Mouse (Mus musculus) CH12.LX (cell line): ENCODE data around the gene Psmd13. TPM values are rescaled to one million over a fixed set of nuclear protein-coding genes. Genes with fewer than 3 reads are reported as not detected.

Experiments used
- DNase-seq: peaks from one replicate; pipeline ENCODE4 v3.0.0-alpha.2; 2013; ENCODE audit errors: extremely low read depth
- H3K27ac ChIP-seq: 2 replicates; pipeline ENCODE4 v1.5.1; 2012; ENCODE audit warnings: low read depth, mild to moderate bottlenecking, control low read depth, moderate library complexity; ENCODE audit not compliant: insufficient read depth
- H3K27me3 ChIP-seq: replicated peaks from 2 replicates; pipeline ENCODE3; 2012; ENCODE audit warnings: inconsistent platforms
- H3K36me3 ChIP-seq, 2 experiments: replicated peaks in 1 of 2; 2 replicates each; pipeline versions ENCODE3 to v1.6.1; 2012; ENCODE audit warnings: inconsistent platforms in 1 of 2, low read length in 1 of 2, mild to moderate bottlenecking in 1 of 2, mixed read lengths in 1 of 2, moderate library complexity in 1 of 2; ENCODE audit not compliant: control insufficient read depth in 1 of 2, insufficient read depth in 1 of 2
- H3K4me1 ChIP-seq, 2 experiments: 2 replicates each; pipeline ENCODE4 v1.6.1; 2012; ENCODE audit warnings: inconsistent platforms in 1 of 2, moderate library complexity in 1 of 2; ENCODE audit not compliant: insufficient read depth in 2 of 2, control insufficient read depth in 1 of 2
- H3K4me2 ChIP-seq: 2 replicates; pipeline ENCODE4 v1.6.1; 2012; ENCODE audit warnings: low read depth, mild to moderate bottlenecking, control low read depth; ENCODE audit not compliant: poor library complexity, insufficient read depth, severe bottlenecking
- H3K4me3 ChIP-seq, 3 experiments: fragments of 150-350 bp in 1 of 3; sonication (generic) in 1 of 3; replicated peaks in 1 of 3; 2 replicates each; pipeline versions ENCODE3 to v1.5.1; 2011 to 2012; ENCODE audit warnings: low read depth in 2 of 3, low read length in 2 of 3, mild to moderate bottlenecking in 2 of 3, moderate library complexity in 2 of 3, control low read depth in 1 of 3, improper control_type of control experiment in 1 of 3, inconsistent platforms in 1 of 3, mixed read lengths in 1 of 3; ENCODE audit not compliant: poor library complexity in 1 of 3
- H3K79me2 ChIP-seq: replicated peaks from 2 replicates; pipeline ENCODE4 v1.6.1; 2012; ENCODE audit warnings: mild to moderate bottlenecking, moderate library complexity; ENCODE audit not compliant: control insufficient read depth, poor library complexity, insufficient read depth, severe bottlenecking; ENCODE audit errors: extremely low read depth
- H3K9ac ChIP-seq: 2 replicates; pipeline ENCODE4 v1.6.1; 2012; ENCODE audit warnings: low read depth, mild to moderate bottlenecking, control low read depth, moderate library complexity; ENCODE audit not compliant: insufficient read depth
- H3K9me3 ChIP-seq: replicated peaks from 2 replicates; pipeline ENCODE3; 2012; ENCODE audit warnings: low read length, inconsistent platforms, mixed read lengths
- BHLHE40 ChIP-seq: IDR thresholded peaks from 2 replicates; pipeline ENCODE4 v1.6.1; 2011; ENCODE audit warnings: mild to moderate bottlenecking, low read depth, low read length, improper control_type of control experiment
- CHD1 ChIP-seq: IDR thresholded peaks from 2 replicates; pipeline ENCODE4 v1.6.1; 2012; ENCODE audit warnings: low read depth, low read length, improper control_type of control experiment, inconsistent platforms
- CHD2 ChIP-seq: IDR thresholded peaks from 2 replicates; pipeline ENCODE4 v1.6.1; 2011; ENCODE audit warnings: low read length, improper control_type of control experiment
- E2F4 ChIP-seq: IDR thresholded peaks from 2 replicates; pipeline ENCODE4 v1.6.1; 2011; ENCODE audit warnings: low read depth, low read length, improper control_type of control experiment; ENCODE audit not compliant: insufficient replicate concordance
- ELF1 ChIP-seq: IDR thresholded peaks from 2 replicates; pipeline ENCODE4 v1.6.1; 2014; ENCODE audit warnings: low read depth, mild to moderate bottlenecking, inconsistent platforms, low read length, improper control_type of control experiment
- HCFC1 ChIP-seq: IDR thresholded peaks from 2 replicates; pipeline ENCODE4 v1.6.1; 2012; ENCODE audit warnings: low read depth, mild to moderate bottlenecking, inconsistent platforms, low read length, improper control_type of control experiment
- IRF4 ChIP-seq: IDR thresholded peaks from 2 replicates; pipeline ENCODE4 v1.6.1; 2014; ENCODE audit warnings: low read depth, mild to moderate bottlenecking, inconsistent platforms, low read length, improper control_type of control experiment
- JUN ChIP-seq: IDR thresholded peaks from 2 replicates; pipeline ENCODE4 v1.6.1; 2011; ENCODE audit warnings: low read depth, mild to moderate bottlenecking, low read length, improper control_type of control experiment, moderate library complexity; ENCODE audit not compliant: insufficient read depth
- JUND ChIP-seq: conservative IDR thresholded peaks from 2 replicates; pipeline ENCODE4 v1.6.1; 2011; ENCODE audit warnings: low read depth, low read length, improper control_type of control experiment
- MAX ChIP-seq: IDR thresholded peaks from 2 replicates; pipeline ENCODE4 v1.6.1; 2011; ENCODE audit warnings: low read length, improper control_type of control experiment
- MEF2A ChIP-seq: IDR thresholded peaks from 2 replicates; pipeline ENCODE4 v1.6.1; 2014; ENCODE audit warnings: low read depth, mild to moderate bottlenecking, inconsistent platforms, low read length, improper control_type of control experiment, borderline replicate concordance
- NELFE ChIP-seq: IDR thresholded peaks from 2 replicates; pipeline ENCODE4 v1.6.1; 2011; ENCODE audit warnings: low read depth, low read length, improper control_type of control experiment
- POLR2A ChIP-seq: IDR thresholded peaks from 2 replicates; pipeline ENCODE4 v1.6.1; 2011; ENCODE audit warnings: low read depth, mild to moderate bottlenecking, improper control_type of control experiment, low read length
- POLR2AphosphoS2 ChIP-seq: IDR thresholded peaks from 2 replicates; pipeline ENCODE4 v1.6.1; 2011; ENCODE audit warnings: low read depth, low read length, improper control_type of control experiment
- TBP ChIP-seq: conservative IDR thresholded peaks from 2 replicates; pipeline ENCODE4 v1.6.1; 2011; ENCODE audit warnings: low read depth, low read length, improper control_type of control experiment
- UBTF ChIP-seq: IDR thresholded peaks from 2 replicates; pipeline ENCODE4 v1.6.1; 2012; ENCODE audit warnings: low read depth, mild to moderate bottlenecking, inconsistent platforms, low read length, improper control_type of control experiment, moderate library complexity
- USF1 ChIP-seq: IDR thresholded peaks from 2 replicates; pipeline ENCODE4 v1.6.1; 2014; ENCODE audit warnings: low read depth, mild to moderate bottlenecking, inconsistent platforms, low read length, improper control_type of control experiment
- USF2 ChIP-seq: conservative IDR thresholded peaks from 2 replicates; pipeline ENCODE4 v1.6.1; 2011; ENCODE audit warnings: low read depth, low read length, improper control_type of control experiment
- dilution Hi-C: fragments of 300-500 bp; cut with MboI; formaldehyde crosslinking; loops from 2 replicates; pipeline ENCODE4 v1.14.3; 2020; ENCODE audit warnings: low sequenced_read_pairs; ENCODE audit not compliant: extremely low pct_unique_long_range_greater_than_20kb, extremely low pct_ligation_motif_present
- in situ Hi-C: fragments of 300-500 bp; cut with MboI; formaldehyde crosslinking; loops from 3 replicates; pipeline ENCODE4 v1.14.3; 2019; ENCODE audit warnings: low sequenced_read_pairs, low pct_ligation_motif_present, low pct_unique_long_range_greater_than_20kb, mixed read lengths
- polyA plus RNA-seq: library from polyadenylated mRNA; unstranded; fragments of >175 nt; gene quantifications from 2 replicates; pipeline ENCODE4 v1.2.1, GENCODE M21; 2012; ENCODE audit warnings: low read depth; ENCODE audit not compliant: insufficient read length
- total RNA-seq, 2 experiments: library from RNA; depleted of rRNA; stranded (reverse); fragments of 300-350 nt in 1 of 2; fragments of >200 nt in 1 of 2; gene quantifications; 2 replicates each; pipeline ENCODE4 v1.2.3; 2012 to 2014

Psmd13 gene
- total and polyA plus RNA-seq, 3 experiments = 165 to 185 (median 168) TPM

DNA sequence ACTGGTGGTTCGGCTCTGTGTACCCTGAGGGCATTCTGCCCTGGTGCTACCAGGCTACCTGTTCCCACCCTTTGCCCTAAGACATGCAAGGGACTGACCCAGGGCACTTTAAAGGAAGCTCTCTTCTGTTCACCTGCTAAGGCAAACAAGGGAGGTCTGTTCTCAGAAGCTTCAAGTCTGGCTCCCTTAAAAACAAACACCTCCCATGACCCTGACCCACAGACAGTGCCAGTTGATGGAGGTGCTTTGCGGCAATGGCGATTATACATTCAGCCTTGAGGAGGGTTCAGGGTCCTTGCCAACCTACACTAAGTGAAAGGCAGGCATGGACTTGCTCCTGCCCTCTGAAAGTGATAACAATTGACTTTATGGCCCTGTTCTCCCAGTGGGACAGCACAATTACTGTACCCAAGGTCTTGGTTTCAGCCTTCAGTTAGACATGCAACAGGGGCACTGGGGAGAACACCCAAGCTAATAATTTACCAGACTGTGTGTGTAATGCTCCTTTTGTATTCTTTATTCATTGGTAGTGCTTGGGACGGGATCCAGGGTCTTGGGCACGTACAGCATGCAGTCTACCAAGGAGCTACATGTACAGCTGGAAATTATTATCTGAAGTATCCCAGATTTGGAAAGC is 31.2 kb downstream of the Psmd13 start:
- TF ChIP-seq CHD2 (no peak), BHLHE40 (no peak), JUN (no peak), E2F4 (no peak), MAX (no peak), MEF2A (no peak), NELFE (no peak), TBP (no peak), HCFC1 (no peak), JUND (no peak), ELF1 (no peak), POLR2AphosphoS2 (no peak), CHD1 (no peak)
- dilution Hi-C loops = no loop called here
- Histone ChIP-seq H3K27me3 (no peaks in the 10 kb centered on the region), H3K9ac (no peak overlapping the region), H3K4me2 (no peak overlapping the region), H3K9me3 (no peaks in the 10 kb centered on the region), H3K79me2 (no peaks in the 10 kb centered on the region), H3K27ac (no peak overlapping the region), H3K4me3 (no peak overlapping the region), H3K36me3 (no peaks in the 10 kb centered on the region), H3K4me1 (peaks cover 9 to 37% of the 10 kb centered on the region in 2 experiments)
- in situ Hi-C loops = loop anchor here (5.0 kb wide), 1 partner anchor 34 kb away; no protein-coding TSS in a partner anchor
- no peak for DNase-seq

DNA sequence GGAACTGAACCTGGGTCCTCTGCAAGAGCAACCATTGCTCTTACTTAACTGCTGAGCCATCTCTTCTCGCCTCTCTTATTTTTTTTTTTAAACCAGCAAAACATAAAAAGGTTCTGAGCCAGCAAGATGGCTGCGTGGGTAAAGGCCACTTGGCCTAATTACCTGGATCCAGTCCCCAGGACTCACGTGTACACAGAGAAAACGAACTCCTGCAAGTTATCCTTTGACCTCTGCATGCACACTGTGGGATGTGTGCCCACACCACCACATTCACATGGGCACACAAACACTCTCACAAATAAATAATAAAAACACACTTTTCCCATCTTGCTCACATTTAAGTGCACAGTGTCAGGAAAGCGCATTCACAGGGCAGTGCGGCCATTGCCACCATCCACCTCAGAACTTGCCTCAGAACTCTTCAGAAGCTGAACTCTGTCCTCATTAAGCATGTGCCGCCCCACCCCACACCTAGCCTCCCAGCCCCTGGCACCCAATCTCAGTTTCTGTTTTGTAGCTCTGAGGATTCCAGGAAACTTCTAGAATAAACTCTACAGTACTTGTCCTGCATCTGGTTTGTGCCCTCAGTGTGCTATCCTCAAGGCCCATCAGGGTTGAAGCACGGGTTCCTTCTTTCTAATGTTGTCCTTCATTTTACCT is 32.4 kb downstream of the Psmd13 start:
- in situ Hi-C loops (loop anchor here (5.0 kb wide), 1 partner anchor 33 kb away; no protein-coding TSS in a partner anchor), dilution Hi-C loops (no loop called here)
- TF ChIP-seq CHD1 (no peak), IRF4 (no peak), E2F4 (no peak), MEF2A (no peak), TBP (no peak), POLR2A (no peak), UBTF (no peak), USF1 (no peak), USF2 (no peak)
- no peak overlapping the region for H3K4me3 ChIP-seq
- no peak for DNase-seq
- H3K79me2 ChIP-seq = no peaks in the 10 kb centered on the region
- peaks cover 2% of the 10 kb centered on the region for H3K27me3 ChIP-seq
- H3K9ac ChIP-seq = no peak overlapping the region
- no peaks in the 10 kb centered on the region for H3K36me3 ChIP-seq
- no peak overlapping the region for H3K4me2 ChIP-seq
- no peaks in the 10 kb centered on the region for H3K9me3 ChIP-seq
- peaks cover 9 to 34% of the 10 kb centered on the region in 2 experiments for H3K4me1 ChIP-seq
- H3K27ac ChIP-seq = no peak overlapping the region
